Mouse (Mus musculus): Measurements from ENCODE around the gene Gm42791. TPM values are rescaled to one million over a fixed set of nuclear protein-coding genes. Genes with fewer than 3 reads are reported as not detected.

Gm42791 gene
- total and polyA plus RNA-seq, 2 experiments, result not detected

DNA sequence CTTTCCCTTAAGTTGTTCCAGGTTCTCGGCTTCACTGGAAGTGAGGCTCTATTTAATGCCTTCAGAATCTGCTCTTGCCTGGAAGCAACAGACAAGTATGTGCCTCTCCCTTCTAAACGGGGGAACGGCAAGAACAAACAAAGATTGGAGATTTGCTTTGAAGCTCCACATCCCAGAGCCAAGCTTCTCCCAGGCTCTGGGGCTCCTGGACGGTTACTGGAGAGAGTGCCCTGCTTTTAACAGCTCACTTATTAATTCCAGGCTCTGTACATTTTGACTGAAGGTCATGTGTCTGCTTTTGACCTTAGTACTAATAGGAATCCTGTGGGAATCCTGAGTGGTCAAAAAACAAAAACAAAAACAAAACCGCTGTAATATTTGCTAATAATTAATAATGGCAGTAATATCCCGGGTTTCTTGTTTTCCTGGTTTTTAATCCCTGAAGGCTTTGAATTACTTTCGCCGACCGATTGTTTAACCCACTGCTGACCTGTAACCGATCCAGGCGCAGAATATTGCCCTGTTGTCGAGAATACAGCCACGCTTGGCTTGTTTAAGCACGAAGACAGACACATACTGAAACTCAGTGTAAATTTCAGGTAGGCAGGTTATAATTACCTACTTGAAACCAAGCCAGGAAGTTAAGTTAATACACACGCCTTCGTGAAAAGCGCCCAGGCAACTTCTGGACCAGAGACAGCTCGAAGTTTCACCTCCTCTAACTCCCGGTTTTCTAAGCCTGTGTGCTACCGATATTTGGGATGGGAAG is 7.3 kb upstream of the Gm42791 start:
- H3K4me1 ChIP-seq (ENCODE audit: control insufficient read depth, insufficient read depth, low read length), result peaks cover 7% of the 10 kb centered on the region; the same call in 1 of the 2 replicates
- no peak for TF ChIP-seq POLR2A (IDR thresholded peaks at IDR 0.05; ENCODE audit: extremely low read depth, insufficient read depth, low read length)
- no peak for TF ChIP-seq CTCF (IDR thresholded peaks at IDR 0.05; ENCODE audit: low read depth, low read length)
- H3K27me3 ChIP-seq (ENCODE audit: control insufficient read depth, insufficient read depth, low read length), result no peaks in the 10 kb centered on the region
- DNase-seq (ENCODE audit: extremely low read depth, low read depth, low spot score), result peak; percentile 88
- 15% methylated on average over 20 of the region's 20 CpGs for WGBS
- peak overlapping the region; percentile 96 for H3K27ac ChIP-seq (replicated peaks; ENCODE audit: insufficient read depth, low read depth, low read length)
- H3K79me2 ChIP-seq (ENCODE audit: control insufficient read depth, insufficient read depth, low read length), result no peaks in the 10 kb centered on the region
- peak overlapping the region; percentile 66 for H3K9ac ChIP-seq (ENCODE audit: low read depth, low read length)
- no peaks in the 10 kb centered on the region for H3K36me3 ChIP-seq (ENCODE audit: control insufficient read depth, insufficient read depth, low read length)
- H3K4me3 ChIP-seq (ENCODE audit: insufficient read depth, low read depth, low read length), result no peak overlapping the region

- H3K9ac ChIP-seq (ENCODE audit: low read depth, low read length), result no peak overlapping the region
- H3K36me3 ChIP-seq (ENCODE audit: control insufficient read depth, insufficient read depth, low read length), result no peaks in the 10 kb centered on the region
- TF ChIP-seq CTCF (IDR thresholded peaks at IDR 0.05; ENCODE audit: low read depth, low read length) (no peak), POLR2A (IDR thresholded peaks at IDR 0.05; ENCODE audit: extremely low read depth, insufficient read depth, low read length) (no peak)
- H3K79me2 ChIP-seq (ENCODE audit: control insufficient read depth, insufficient read depth, low read length), result no peaks in the 10 kb centered on the region
- H3K4me3 ChIP-seq (ENCODE audit: insufficient read depth, low read depth, low read length), result no peak overlapping the region
- no peak overlapping the region for H3K27ac ChIP-seq (replicated peaks; ENCODE audit: insufficient read depth, low read depth, low read length)
- peaks cover 8% of the 10 kb centered on the region; the same call in 1 of the 2 replicates for H3K4me1 ChIP-seq (ENCODE audit: control insufficient read depth, insufficient read depth, low read length)
- DNase-seq (ENCODE audit: extremely low read depth, low read depth, low spot score), result peak; percentile 64
- no peaks in the 10 kb centered on the region for H3K27me3 ChIP-seq (ENCODE audit: control insufficient read depth, insufficient read depth, low read length)
- WGBS, result 81% methylated on average over 7 of the region's 7 CpGs
Measured at GRCm38 (mm10) chr5:148999802-149000201, 4.9 kb upstream of the Gm42791 start.

- Histone ChIP-seq H3K4me1 (ENCODE audit: control insufficient read depth, insufficient read depth, low read length) (peaks cover 13% of the 10 kb centered on the region; the same call in 1 of the 2 replicates), H3K36me3 (ENCODE audit: control insufficient read depth, insufficient read depth, low read length) (no peaks in the 10 kb centered on the region), H3K27ac (replicated peaks; ENCODE audit: insufficient read depth, low read depth, low read length) (no peak overlapping the region), H3K79me2 (ENCODE audit: control insufficient read depth, insufficient read depth, low read length) (no peaks in the 10 kb centered on the region), H3K4me3 (ENCODE audit: insufficient read depth, low read depth, low read length) (no peak overlapping the region), H3K27me3 (ENCODE audit: control insufficient read depth, insufficient read depth, low read length) (no peaks in the 10 kb centered on the region), H3K9ac (ENCODE audit: low read depth, low read length) (no peak overlapping the region)
- 80% methylated on average over 14 of the region's 14 CpGs for WGBS
- no peak for DNase-seq (ENCODE audit: extremely low read depth, low read depth, low spot score)
- TF ChIP-seq CTCF (IDR thresholded peaks at IDR 0.05; ENCODE audit: low read depth, low read length), result no peak
- TF ChIP-seq POLR2A (IDR thresholded peaks at IDR 0.05; ENCODE audit: extremely low read depth, insufficient read depth, low read length), result no peak
Measured at GRCm38 (mm10) chr5:148998512-148998911, 3.6 kb upstream of the Gm42791 start.

- 72% methylated on average over 4 of the region's 4 CpGs for WGBS
- Histone ChIP-seq H3K4me1 (ENCODE audit: control insufficient read depth, insufficient read depth, low read length) (peaks cover 12% of the 10 kb centered on the region; the same call in 1 of the 2 replicates), H3K27me3 (ENCODE audit: control insufficient read depth, insufficient read depth, low read length) (no peaks in the 10 kb centered on the region), H3K36me3 (ENCODE audit: control insufficient read depth, insufficient read depth, low read length) (no peaks in the 10 kb centered on the region), H3K4me3 (ENCODE audit: insufficient read depth, low read depth, low read length) (no peak overlapping the region), H3K9ac (ENCODE audit: low read depth, low read length) (no peak overlapping the region), H3K79me2 (ENCODE audit: control insufficient read depth, insufficient read depth, low read length) (no peaks in the 10 kb centered on the region; the same call in 1 of the 2 replicates), H3K27ac (replicated peaks; ENCODE audit: insufficient read depth, low read depth, low read length) (no peak overlapping the region)
- no peak for TF ChIP-seq CTCF (IDR thresholded peaks at IDR 0.05; ENCODE audit: low read depth, low read length)
- no peak for DNase-seq (ENCODE audit: extremely low read depth, low read depth, low spot score)
Measured at GRCm38 (mm10) chr5:148996709-148997037, 1.7 kb upstream of the Gm42791 start.

DNA sequence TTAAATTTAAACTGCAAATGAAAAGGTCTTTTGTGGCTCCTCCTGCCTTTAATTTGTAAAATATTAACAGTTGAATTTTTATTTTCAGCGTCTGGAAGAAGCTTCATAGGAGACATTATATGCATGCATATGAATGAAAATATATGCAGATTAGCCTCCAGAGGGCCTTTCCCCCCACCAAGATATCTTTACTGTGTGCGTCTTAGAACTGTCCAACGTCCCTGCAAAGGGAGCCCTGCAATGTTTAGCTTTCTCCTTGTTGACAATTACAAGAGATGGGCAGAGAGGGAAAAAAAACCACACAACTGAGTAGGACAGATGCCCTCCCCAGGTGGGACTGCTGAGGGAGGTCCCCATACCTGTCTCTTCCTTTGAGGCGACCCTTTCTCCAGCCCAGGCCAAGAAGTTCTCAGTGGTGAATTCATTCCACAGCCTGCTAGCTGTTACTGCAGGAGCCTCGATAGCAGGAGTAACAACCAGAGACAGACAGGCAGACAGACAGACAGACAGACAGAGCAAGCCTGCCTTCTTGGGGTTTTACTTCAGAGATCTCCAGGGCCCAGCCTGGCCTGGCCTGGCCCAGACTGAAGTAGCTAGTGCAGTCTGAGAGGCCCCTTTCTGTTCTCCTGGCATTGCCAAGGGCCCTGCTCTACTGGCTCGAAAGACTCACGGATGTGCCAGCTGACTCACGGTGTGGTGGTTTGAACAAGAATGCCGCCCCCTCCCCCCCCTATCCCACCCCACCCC is 1.2 kb upstream of the Gm42791 start:
- Histone ChIP-seq H3K27me3 (ENCODE audit: control insufficient read depth, insufficient read depth, low read length) (no peaks in the 10 kb centered on the region), H3K4me1 (ENCODE audit: control insufficient read depth, insufficient read depth, low read length) (peaks cover 10% of the 10 kb centered on the region; the same call in 1 of the 2 replicates), H3K79me2 (ENCODE audit: control insufficient read depth, insufficient read depth, low read length) (no peaks in the 10 kb centered on the region; the same call in 1 of the 2 replicates), H3K36me3 (ENCODE audit: control insufficient read depth, insufficient read depth, low read length) (no peaks in the 10 kb centered on the region), H3K9ac (ENCODE audit: low read depth, low read length) (peak overlapping the region; percentile 51), H3K4me3 (ENCODE audit: insufficient read depth, low read depth, low read length) (no peak overlapping the region), H3K27ac (replicated peaks; ENCODE audit: insufficient read depth, low read depth, low read length) (peak overlapping the region; percentile 67)
- 33% methylated on average over 9 of the region's 9 CpGs for WGBS
- peak; percentile 30 for DNase-seq (ENCODE audit: extremely low read depth, low read depth, low spot score)
- TF ChIP-seq POLR2A (IDR thresholded peaks at IDR 0.05; ENCODE audit: extremely low read depth, insufficient read depth, low read length), result no peak
- no peak for TF ChIP-seq CTCF (IDR thresholded peaks at IDR 0.05; ENCODE audit: low read depth, low read length)

Data from liver, adult 2 months (tissue).